Mouse (Mus musculus): ENCODE results near the gene Taf8.

DNA sequence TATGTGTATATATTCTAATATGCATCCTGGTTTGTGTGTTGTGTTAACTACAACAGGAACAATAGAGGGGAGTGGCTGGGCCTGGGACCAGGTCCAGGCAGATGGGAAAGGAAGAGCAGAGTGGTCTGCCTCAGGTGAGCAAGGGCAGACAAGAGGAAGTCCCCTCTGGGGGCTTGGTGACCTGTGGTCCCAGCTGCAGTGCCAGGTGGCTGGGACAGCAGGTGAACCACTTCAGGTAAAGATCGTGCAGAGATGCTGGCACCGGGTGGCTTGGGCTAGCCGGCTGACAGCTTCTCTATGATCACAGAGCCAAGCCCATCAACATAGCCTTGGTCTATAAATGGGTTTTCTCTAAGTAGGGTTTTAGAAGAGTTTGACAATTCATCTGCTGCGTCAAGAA, 32.0 kb downstream of the Taf8 start:
- no peak for TF ChIP-seq POLR2A (IDR thresholded peaks at IDR 0.05; ENCODE audit: low read depth, low read length)
- TF ChIP-seq CTCF (IDR thresholded peaks at IDR 0.05; ENCODE audit: extremely low read depth, insufficient read depth, insufficient read length, insufficient replicate concordance) = no peak

All from spleen, adult 2 months (tissue).